Mouse (Mus musculus): ENCODE measurements around the gene Kcnip1. TPM values are rescaled to one million over a fixed set of nuclear protein-coding genes. Genes with fewer than 3 reads are reported as not detected.

Kcnip1 gene
- polyA plus RNA-seq, 1 experiment, result not detected

- WGBS, result 71% methylated on average over 7 of the region's 7 CpGs
- TF ChIP-seq POLR2A (IDR thresholded peaks at IDR 0.05; ENCODE audit: insufficient read depth, low read depth, low read length), result no peak
- TF ChIP-seq CTCF (IDR thresholded peaks at IDR 0.05; ENCODE audit: insufficient read depth, low read depth, low read length), result no peak
These were observed 82.0 kb downstream of the Kcnip1 start for GRCm38 (mm10) chr11:33910982-33911381.

GRCm38 (mm10) chr11:33908360-33909175 lies 84.4 kb downstream of the Kcnip1 start:
- Histone ChIP-seq H3K4me3 (ENCODE audit: insufficient read depth, low read depth, low read length) (no peak overlapping the region), H3K27ac (ENCODE audit: insufficient read depth, low read depth, low read length) (peak overlapping the region; percentile 78), H3K4me1 (ENCODE audit: control insufficient read depth, insufficient read depth, low read length) (peaks cover 16% of the 10 kb centered on the region)
- no peak for TF ChIP-seq POLR2A (IDR thresholded peaks at IDR 0.05; ENCODE audit: insufficient read depth, low read depth, low read length)
- no peak for TF ChIP-seq CTCF (IDR thresholded peaks at IDR 0.05; ENCODE audit: insufficient read depth, low read depth, low read length)
- WGBS, result 42% methylated on average over 4 of the region's 4 CpGs

More at GRCm38 (mm10) chr11:33910982-33911381, 82.0 kb downstream of the Kcnip1 start:
- Histone ChIP-seq H3K27ac (ENCODE audit: insufficient read depth, low read depth, low read length) (no peak overlapping the region), H3K4me3 (ENCODE audit: insufficient read depth, low read depth, low read length) (no peak overlapping the region), H3K4me1 (ENCODE audit: control insufficient read depth, insufficient read depth, low read length) (peaks cover 25% of the 10 kb centered on the region)

- H3K4me3 ChIP-seq (ENCODE audit: insufficient read depth, low read depth, low read length), result no peak overlapping the region
- TF ChIP-seq CTCF (IDR thresholded peaks at IDR 0.05; ENCODE audit: insufficient read depth, low read depth, low read length), result no peak
- no peak for TF ChIP-seq POLR2A (IDR thresholded peaks at IDR 0.05; ENCODE audit: insufficient read depth, low read depth, low read length)
- 82% methylated on average over 6 of the region's 6 CpGs for WGBS
- H3K27ac ChIP-seq (ENCODE audit: insufficient read depth, low read depth, low read length), result no peak overlapping the region
- H3K4me1 ChIP-seq (ENCODE audit: control insufficient read depth, insufficient read depth, low read length), result peaks cover under 1% of the 10 kb centered on the region; the same call in 1 of the 2 replicates
These were observed 89.5 kb downstream of the Kcnip1 start for GRCm38 (mm10) chr11:33903494-33903893.

GRCm38 (mm10) chr11:33902377-33902776 lies 90.6 kb downstream of the Kcnip1 start:
- WGBS, result 92% methylated on average over 10 of the region's 10 CpGs

GRCm38 (mm10) chr11:33901783-33902182 lies 91.2 kb downstream of the Kcnip1 start:
- no peak overlapping the region for H3K4me3 ChIP-seq (ENCODE audit: insufficient read depth, low read depth, low read length)
- no peak overlapping the region for H3K27ac ChIP-seq (ENCODE audit: insufficient read depth, low read depth, low read length)
- WGBS, result 91% methylated on average over 2 of the region's 2 CpGs
- no peaks in the 10 kb centered on the region for H3K4me1 ChIP-seq (ENCODE audit: control insufficient read depth, insufficient read depth, low read length)
- TF ChIP-seq CTCF (IDR thresholded peaks at IDR 0.05; ENCODE audit: insufficient read depth, low read depth, low read length), result no peak
- TF ChIP-seq POLR2A (IDR thresholded peaks at IDR 0.05; ENCODE audit: insufficient read depth, low read depth, low read length), result no peak

More at GRCm38 (mm10) chr11:33902377-33902776, 90.6 kb downstream of the Kcnip1 start:
- H3K4me1 ChIP-seq (ENCODE audit: control insufficient read depth, insufficient read depth, low read length), result no peaks in the 10 kb centered on the region
- no peak overlapping the region for H3K4me3 ChIP-seq (ENCODE audit: insufficient read depth, low read depth, low read length)
- TF ChIP-seq CTCF (IDR thresholded peaks at IDR 0.05; ENCODE audit: insufficient read depth, low read depth, low read length), result no peak
- no peak for TF ChIP-seq POLR2A (IDR thresholded peaks at IDR 0.05; ENCODE audit: insufficient read depth, low read depth, low read length)
- H3K27ac ChIP-seq (ENCODE audit: insufficient read depth, low read depth, low read length), result no peak overlapping the region

GRCm38 (mm10) chr11:33891084-33891483 lies 101.9 kb downstream of the Kcnip1 start:
- Histone ChIP-seq H3K4me1 (ENCODE audit: control insufficient read depth, insufficient read depth, low read length) (no peaks in the 10 kb centered on the region), H3K27ac (ENCODE audit: insufficient read depth, low read depth, low read length) (no peak overlapping the region)
- TF ChIP-seq POLR2A (IDR thresholded peaks at IDR 0.05; ENCODE audit: insufficient read depth, low read depth, low read length) (no peak), CTCF (IDR thresholded peaks at IDR 0.05; ENCODE audit: insufficient read depth, low read depth, low read length) (no peak)

GRCm38 (mm10) chr11:33890382-33890781 lies 102.6 kb downstream of the Kcnip1 start:
- TF ChIP-seq CTCF (IDR thresholded peaks at IDR 0.05; ENCODE audit: insufficient read depth, low read depth, low read length) (no peak), POLR2A (IDR thresholded peaks at IDR 0.05; ENCODE audit: insufficient read depth, low read depth, low read length) (no peak)
- no peaks in the 10 kb centered on the region for H3K4me1 ChIP-seq (ENCODE audit: control insufficient read depth, insufficient read depth, low read length)
- 59% methylated on average over 2 of the region's 2 CpGs for WGBS

More at GRCm38 (mm10) chr11:33891084-33891483, 101.9 kb downstream of the Kcnip1 start:
- 81% methylated on average over 4 of the region's 4 CpGs for WGBS
- no peak overlapping the region for H3K4me3 ChIP-seq (ENCODE audit: insufficient read depth, low read depth, low read length)

GRCm38 (mm10) chr11:33887660-33888059 lies 105.3 kb downstream of the Kcnip1 start:
- Histone ChIP-seq H3K27ac (ENCODE audit: insufficient read depth, low read depth, low read length) (no peak overlapping the region), H3K4me3 (ENCODE audit: insufficient read depth, low read depth, low read length) (no peak overlapping the region), H3K4me1 (ENCODE audit: control insufficient read depth, insufficient read depth, low read length) (no peaks in the 10 kb centered on the region)
- 95% methylated on average over 3 of the region's 3 CpGs for WGBS
- TF ChIP-seq POLR2A (IDR thresholded peaks at IDR 0.05; ENCODE audit: insufficient read depth, low read depth, low read length), result no peak
- no peak for TF ChIP-seq CTCF (IDR thresholded peaks at IDR 0.05; ENCODE audit: insufficient read depth, low read depth, low read length)

More at GRCm38 (mm10) chr11:33890382-33890781, 102.6 kb downstream of the Kcnip1 start:
- no peak overlapping the region for H3K27ac ChIP-seq (ENCODE audit: insufficient read depth, low read depth, low read length)
- H3K4me3 ChIP-seq (ENCODE audit: insufficient read depth, low read depth, low read length), result no peak overlapping the region

GRCm38 (mm10) chr11:33885981-33886380 lies 107.0 kb downstream of the Kcnip1 start:
- no peak for TF ChIP-seq POLR2A (IDR thresholded peaks at IDR 0.05; ENCODE audit: insufficient read depth, low read depth, low read length)
- TF ChIP-seq CTCF (IDR thresholded peaks at IDR 0.05; ENCODE audit: insufficient read depth, low read depth, low read length), result no peak
- no peak overlapping the region for H3K27ac ChIP-seq (ENCODE audit: insufficient read depth, low read depth, low read length)
- H3K4me3 ChIP-seq (ENCODE audit: insufficient read depth, low read depth, low read length), result no peak overlapping the region
- no peaks in the 10 kb centered on the region for H3K4me1 ChIP-seq (ENCODE audit: control insufficient read depth, insufficient read depth, low read length)
- WGBS, result 91% methylated on average over 4 of the region's 4 CpGs
